Mouse (Mus musculus) CD4-positive, CD25-positive, alpha-beta regulatory T cell, adult 2 months (primary cell): Measurements from ENCODE around the gene Setd1b.
A peak's percentile ranks its signal among the peaks of the same experiment; 100 is the strongest.

Experiments
- DNase-seq: peaks from one replicate; pipeline ENCODE4 v3.0.0-alpha.2; 2012; ENCODE audit warnings: low read depth, low spot score

The Setd1b gene

GRCm38 (mm10) chr5:123139722-123140627 is 2.0 kb upstream of the Setd1b start:
- DNase-seq: peak; percentile 60

DNA sequence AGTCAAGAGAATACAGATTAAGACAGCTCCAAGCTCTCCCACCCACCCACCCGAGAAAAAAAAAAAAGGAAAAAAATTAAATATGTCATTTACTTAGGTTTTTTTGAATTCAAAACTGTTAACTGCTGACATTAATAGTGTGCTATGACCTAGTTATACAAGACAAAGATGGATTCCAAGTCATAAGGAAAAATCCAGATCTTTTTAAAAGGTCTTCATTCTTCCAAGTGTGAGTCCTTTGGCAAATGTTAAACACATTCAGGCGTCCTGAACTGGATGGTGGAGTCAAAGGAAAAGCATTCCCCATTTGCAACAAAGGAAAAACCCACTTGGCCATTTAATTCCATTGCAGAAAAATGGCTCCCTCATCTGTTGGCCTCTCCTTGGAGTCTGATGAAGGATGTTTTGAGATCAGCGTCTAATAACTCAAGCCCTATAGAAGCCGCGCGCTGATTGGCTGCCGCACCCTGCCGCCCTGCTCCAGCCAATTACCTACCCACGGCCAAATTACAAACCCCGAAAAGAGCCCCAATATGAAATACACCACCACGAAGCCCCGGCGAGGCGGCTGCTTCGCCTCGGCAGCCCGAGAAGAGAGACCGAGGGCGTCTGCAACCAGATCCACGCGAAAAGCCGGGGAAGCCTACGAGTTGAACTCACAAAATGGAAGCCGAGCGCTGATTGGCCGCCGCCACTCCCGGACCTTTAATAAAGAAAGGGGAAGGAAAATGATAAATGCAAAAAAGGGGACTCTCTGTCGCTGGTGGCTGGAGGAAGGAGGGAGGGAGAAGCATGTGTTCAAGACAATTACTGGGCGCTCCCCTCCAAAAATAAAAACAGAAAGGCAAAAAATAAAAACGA is 1.1 kb upstream of the Setd1b start:
- DNase-seq: peak; percentile 92

DNA sequence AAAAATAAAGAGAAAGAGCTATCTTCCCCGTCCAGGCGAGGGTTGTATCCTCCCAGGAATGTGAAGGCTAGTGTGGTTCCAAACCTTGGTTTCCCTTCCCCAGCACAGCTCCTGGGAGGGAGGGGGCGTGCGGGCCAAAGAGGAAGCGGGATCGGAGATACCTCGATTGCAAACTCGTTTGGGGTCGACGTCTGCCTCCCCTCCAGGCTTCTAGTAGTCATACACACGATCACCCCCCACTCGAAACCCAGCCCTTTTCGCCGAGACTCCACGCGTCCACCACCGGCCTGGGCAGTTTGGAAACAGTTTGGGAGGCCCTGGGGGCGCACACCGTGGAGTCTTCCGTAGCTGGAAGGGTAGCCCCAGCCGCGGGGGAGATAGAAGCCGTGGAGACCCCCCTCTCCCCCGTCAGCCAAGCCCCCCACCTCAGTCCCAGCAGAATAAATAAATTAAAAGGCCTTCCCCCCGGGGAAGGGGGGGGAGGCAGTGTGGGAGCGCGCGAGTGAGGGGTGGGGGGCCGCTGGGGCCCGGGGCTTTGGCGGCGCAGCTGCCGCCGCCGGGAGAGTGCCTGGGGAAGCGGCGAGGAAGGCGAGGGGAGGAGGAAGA is 335 bp upstream of the Setd1b start:
- peak; percentile 61 for DNase-seq

DNA sequence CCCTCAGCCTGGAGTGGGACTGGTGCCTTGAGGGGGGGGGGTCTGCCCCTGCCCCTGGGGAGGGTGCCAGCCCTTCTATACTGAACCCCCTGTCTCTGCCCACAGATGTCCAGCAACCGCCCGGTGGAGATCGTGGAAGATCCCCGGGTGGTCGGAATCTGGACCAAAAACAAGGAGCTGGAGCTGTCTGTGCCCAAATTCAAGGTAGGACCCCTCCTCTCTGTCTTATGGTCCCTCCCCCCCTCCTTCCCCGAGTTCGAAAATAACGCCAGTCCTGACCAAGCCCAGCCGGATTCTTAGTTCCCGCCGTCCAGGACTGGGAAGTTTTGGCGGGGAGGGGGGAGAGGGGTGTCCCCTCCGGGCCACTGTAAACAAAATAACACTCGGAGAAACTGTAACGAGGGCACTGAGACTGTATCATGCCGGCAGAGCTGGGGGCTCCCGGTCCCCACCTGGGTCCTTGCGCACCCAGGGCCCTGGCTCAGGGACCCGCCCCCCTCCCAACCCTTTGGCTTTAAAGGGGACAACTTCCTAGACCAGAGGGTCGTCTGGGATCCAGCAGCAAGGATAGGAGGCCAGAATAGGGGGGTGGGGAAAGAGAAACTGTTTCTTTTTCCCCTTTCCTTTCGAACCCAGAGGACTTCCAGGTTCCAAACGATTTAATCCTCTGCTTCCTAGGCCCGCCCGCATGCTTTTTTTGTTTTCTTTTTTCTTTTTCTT is 1.4 kb downstream of the Setd1b start:
- peak; percentile 51 for DNase-seq

DNA sequence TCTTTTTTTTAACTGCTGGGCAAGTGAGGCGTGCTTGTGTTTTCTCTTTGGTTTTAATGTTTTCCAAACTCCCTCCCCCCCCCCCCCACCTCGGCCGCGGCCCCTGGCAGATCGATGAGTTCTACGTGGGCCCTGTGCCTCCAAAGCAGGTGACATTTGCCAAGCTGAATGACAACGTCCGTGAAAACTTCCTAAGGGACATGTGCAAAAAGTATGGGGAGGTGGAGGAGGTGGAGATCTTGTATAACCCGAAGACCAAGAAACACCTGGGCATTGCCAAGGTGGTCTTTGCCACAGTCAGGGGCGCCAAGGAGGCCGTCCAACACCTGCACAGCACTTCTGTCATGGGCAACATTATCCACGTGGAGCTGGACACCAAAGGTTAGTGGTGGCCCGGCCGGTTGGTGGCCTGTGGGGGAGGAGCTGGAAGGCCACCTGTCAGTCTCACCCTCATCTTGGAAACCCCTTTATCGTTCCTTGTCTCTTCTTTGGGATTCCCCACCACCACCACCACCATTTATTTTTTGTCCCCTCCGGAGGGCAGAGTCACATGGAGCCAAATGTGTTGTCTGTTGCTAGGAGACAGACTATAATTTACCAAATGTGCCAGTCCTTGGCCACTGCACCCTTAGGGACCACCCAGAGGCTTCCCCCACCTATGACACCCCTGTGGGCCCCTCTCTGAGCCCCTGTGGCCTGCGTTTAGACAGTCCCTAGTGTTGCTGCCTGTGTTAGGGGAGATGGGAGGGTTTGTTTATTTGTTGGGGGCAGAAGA is 2.2 kb downstream of the Setd1b start:
- DNase-seq: peak; percentile 43

GRCm38 (mm10) chr5:123144746-123145590 is 3.0 kb downstream of the Setd1b start:
- DNase-seq: peak; percentile 73

DNA sequence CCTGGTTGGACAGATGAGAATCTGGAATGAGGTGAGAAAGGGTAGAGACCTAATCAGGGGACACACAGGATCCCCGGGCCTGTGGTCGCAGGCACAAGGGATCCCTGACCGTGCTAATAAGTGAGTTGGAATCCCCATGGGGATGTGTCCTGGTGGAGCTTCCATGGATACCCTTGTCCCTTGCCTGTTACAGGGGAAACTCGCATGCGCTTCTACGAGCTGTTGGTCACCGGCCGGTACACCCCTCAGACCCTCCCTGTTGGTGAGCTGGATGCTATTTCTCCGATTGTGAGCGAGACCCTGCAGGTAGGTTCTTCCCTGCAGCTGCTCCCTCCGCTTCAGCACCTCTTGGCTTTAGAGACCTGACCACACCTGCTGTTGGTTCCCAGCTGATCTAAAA is 4.4 kb downstream of the Setd1b start:
- no peak for DNase-seq

DNA sequence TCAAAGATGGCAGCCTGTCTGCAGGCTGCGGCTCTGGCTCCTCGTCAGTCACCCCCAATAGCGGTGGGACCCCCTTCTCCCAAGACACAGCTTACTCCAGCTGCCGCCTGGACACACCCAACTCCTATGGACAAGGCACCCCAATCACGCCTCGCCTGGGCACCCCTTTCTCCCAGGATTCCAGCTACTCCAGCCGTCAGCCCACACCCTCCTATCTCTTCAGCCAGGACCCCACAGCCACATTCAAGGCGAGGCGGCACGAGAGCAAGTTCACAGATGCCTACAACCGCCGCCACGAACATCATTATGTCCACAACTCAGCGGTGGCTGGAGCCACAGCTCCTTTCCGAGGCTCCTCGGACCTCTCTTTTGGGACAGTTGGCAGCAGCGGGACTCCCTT is 5.6 kb downstream of the Setd1b start:
- DNase-seq: no peak

DNA sequence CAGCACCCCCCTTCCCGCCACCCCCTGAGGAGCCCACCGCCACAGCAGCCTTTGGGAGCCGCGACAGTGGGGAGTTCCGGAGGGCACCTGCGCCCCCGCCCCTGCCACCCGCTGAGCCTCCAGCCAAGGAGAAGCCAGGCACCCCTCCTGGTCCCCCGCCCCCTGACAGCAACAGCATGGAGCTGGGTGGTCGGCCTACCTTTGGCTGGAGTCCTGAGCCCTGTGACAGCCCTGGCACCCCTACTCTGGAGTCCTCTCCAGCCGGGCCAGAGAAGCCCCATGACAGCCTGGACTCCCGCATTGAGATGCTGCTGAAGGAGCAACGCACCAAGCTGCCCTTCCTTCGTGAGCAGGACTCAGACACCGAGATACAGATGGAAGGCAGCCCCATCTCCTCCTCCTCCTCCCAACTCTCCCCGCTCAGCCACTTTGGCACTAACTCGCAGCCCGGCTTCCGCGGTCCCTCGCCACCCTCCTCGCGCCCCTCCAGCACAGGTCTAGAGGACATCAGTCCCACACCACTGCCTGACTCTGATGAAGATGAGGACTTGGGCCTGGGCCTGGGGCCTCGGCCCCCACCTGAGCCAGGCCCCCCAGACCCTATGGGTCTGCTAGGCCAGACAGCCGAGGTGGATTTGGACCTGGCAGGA is 6.2 kb downstream of the Setd1b start:
- no peak for DNase-seq

GRCm38 (mm10) chr5:123149451-123150400 is 7.7 kb downstream of the Setd1b start:
- DNase-seq: peak; percentile 94

- DNase-seq: peak; percentile 91
Observed at GRCm38 (mm10) chr5:123150641-123151040, 8.6 kb downstream of the Setd1b start.

DNA sequence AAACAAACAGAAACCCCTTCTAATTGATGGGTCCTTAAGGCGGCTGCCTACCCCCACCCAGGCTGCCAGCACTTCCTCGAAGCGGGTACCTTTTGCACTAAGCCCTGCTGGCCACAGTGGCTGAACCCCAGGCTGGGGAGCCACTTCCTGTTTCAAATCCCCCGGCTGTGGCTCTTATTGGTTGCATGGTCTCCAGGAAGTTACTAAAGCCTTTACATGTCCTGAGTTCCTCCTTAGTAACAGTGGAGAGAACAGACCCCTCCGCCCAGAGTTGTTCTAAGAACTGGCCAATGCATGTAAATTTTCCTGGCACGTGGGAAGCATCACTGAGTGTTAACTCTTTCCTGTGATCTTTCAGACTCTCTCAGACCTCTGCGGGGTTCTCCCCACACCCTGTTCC is 9.1 kb downstream of the Setd1b start:
- DNase-seq: peak; percentile 81

- no peak for DNase-seq
Observed at GRCm38 (mm10) chr5:123151707-123152362, 9.8 kb downstream of the Setd1b start.

- no peak for DNase-seq
Observed at GRCm38 (mm10) chr5:123152901-123153300, 10.9 kb downstream of the Setd1b start.

DNA sequence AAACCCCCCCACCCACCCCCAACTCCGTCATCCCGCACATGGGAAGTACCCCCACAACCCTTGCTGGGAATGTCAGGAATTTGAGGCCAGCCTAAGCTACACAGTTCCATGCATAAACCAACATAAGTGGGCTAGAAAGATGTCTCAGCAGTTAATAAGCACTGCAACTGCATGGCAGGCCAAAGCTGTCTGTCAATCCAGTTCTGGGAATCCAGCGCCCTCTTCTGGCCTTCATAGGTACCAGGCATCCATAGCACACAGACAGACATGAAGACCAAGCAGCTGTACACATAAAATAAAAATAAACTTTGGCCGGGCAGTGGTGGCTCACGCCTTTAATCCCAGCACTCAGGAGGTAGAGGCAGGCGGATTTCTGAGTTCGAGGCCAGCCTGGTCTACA is 13.4 kb downstream of the Setd1b start:
- DNase-seq: peak; percentile 92

GRCm38 (mm10) chr5:123156763-123157162 is 14.8 kb downstream of the Setd1b start:
- DNase-seq: no peak

DNA sequence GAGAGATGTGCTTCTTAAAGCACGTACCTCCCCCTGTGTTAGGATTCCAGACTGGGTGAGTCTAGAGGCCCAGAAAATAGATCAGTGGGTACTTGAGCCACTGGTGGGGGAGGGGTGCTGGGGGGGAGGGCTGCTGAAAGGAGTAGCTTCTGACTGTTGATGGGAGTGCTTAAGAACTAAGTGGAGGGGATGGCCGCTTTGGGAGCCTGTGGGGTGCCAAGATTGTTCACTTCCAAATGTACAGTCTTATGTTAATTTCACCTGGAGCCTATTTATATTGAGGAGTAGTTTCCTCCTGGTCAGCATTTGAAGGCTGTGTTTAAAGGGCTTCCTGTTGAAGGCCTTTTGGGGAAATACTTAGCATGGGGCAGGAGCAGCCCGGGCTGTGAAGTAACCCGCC is 16.0 kb downstream of the Setd1b start:
- no peak for DNase-seq

DNA sequence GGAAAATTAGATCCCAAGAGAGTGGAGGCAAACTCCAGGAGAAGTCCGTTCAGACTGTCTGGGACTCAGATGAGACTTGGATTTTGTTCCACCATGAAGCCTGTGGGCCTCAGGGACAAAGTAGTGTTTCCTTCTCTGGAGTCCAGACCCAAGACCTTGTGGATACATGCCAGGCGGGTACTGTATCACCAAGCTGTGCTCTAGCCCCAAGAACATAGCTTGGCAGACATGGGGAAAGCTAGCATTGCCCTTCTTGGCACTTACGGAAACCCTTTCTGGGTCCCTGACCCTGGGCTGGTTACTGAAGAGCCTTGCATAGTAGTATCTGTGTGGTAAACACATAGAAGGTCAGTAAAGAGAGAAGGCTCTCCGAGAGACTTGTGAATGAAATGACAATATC is 17.5 kb downstream of the Setd1b start:
- no peak for DNase-seq
